Mouse (Mus musculus) kidney, embryonic 16.5 days (tissue): ENCODE results near the gene Cacng1. TPM values are rescaled to one million over a fixed set of nuclear protein-coding genes. Genes with fewer than 3 reads are reported as not detected.
A peak's percentile ranks its signal among the peaks of the same experiment; 100 is the strongest.

Experiments
- ATAC-seq: fragments of 200-750 bp; cut with Nextera tagmentation; 2 replicates; pipeline ENCODE4 v1.8.0; 2017; ENCODE audit warnings: moderate TSS enrichment; ENCODE audit not compliant: low FRiP score, low TSS enrichment
- H3K27ac ChIP-seq: fragments of 300-500 bp; sonication (generic); 2 replicates; pipeline ENCODE4 v1.5.1; 2014; ENCODE audit warnings: low read length
- H3K27me3 ChIP-seq: fragments of 300-500 bp; sonication (generic); 2 replicates; pipeline ENCODE4 v1.6.1; 2014; ENCODE audit warnings: low read length, control low read depth, mixed read lengths; ENCODE audit not compliant: insufficient read depth
- H3K36me3 ChIP-seq: fragments of 300-500 bp; sonication (generic); 2 replicates; pipeline ENCODE4 v1.6.1; 2014; ENCODE audit warnings: low read length, control low read depth, mixed read lengths; ENCODE audit not compliant: insufficient read depth
- H3K4me1 ChIP-seq: fragments of 300-500 bp; sonication (generic); 2 replicates; pipeline ENCODE4 v1.6.1; 2014; ENCODE audit warnings: low read length, control low read depth, mixed read lengths; ENCODE audit not compliant: insufficient read depth
- H3K4me2 ChIP-seq: fragments of 300-500 bp; sonication (generic); replicated peaks from 2 replicates; pipeline ENCODE4 v1.6.1; 2014; ENCODE audit warnings: low read depth, low read length
- H3K4me3 ChIP-seq: fragments of 300-500 bp; sonication (generic); 2 replicates; pipeline ENCODE4 v1.5.1; 2014; ENCODE audit warnings: mild to moderate bottlenecking, low read length
- H3K9ac ChIP-seq: fragments of 300-500 bp; sonication (generic); replicated peaks from 2 replicates; pipeline ENCODE4 v1.6.1; 2014; ENCODE audit warnings: low read length
- H3K9me3 ChIP-seq: fragments of 300-500 bp; sonication (generic); 2 replicates; pipeline ENCODE4 v1.6.1; 2016; ENCODE audit warnings: low read length, control low read depth
- WGBS: fragments of 180-500 bp; shearing (Covaris S2); extraction: QIAGEN DNeasy Blood & Tissue Kit; methylation state at CpG from one replicate; pipeline ENCODE4 v1.1.7; 2014; 5-methylcytosine and 5-hydroxymethylcytosine counted together
- polyA plus RNA-seq: library from polyadenylated mRNA; unstranded; fragments of >200 nt; fragmentation: Nextera tagmentation; extraction: Ambion mirVana; gene quantifications from 2 replicates; pipeline ENCODE4 v1.2.1, GENCODE M21; 2015

Gene Cacng1
- polyA plus RNA-seq, 1 experiment from 2014 or later = 0.95 TPM

GRCm38 (mm10) chr11:107686290-107686689, 30.0 kb downstream of the Cacng1 start:
- Histone ChIP-seq H3K27me3 (no peaks in the 10 kb centered on the region), H3K27ac (no peak overlapping the region), H3K9me3 (no peaks in the 10 kb centered on the region), H3K4me1 (0 out of 2 replicates have a peak, but pooled peaks cover 6% of the 10 kb centered on the region), H3K36me3 (peaks cover 29% of the 10 kb centered on the region), H3K4me2 (no peak overlapping the region), H3K4me3 (no peak overlapping the region), H3K9ac (no peak overlapping the region)
- WGBS = 88% methylated on average over 20 of the region's 20 CpGs
- no peak for ATAC-seq

- Histone ChIP-seq H3K36me3 (peaks cover 30% of the 10 kb centered on the region), H3K27ac (no peak overlapping the region), H3K4me2 (no peak overlapping the region), H3K9ac (no peak overlapping the region), H3K9me3 (no peaks in the 10 kb centered on the region), H3K4me3 (no peak overlapping the region), H3K27me3 (no peaks in the 10 kb centered on the region), H3K4me1 (0 out of 2 replicates have a peak, but pooled peaks cover 6% of the 10 kb centered on the region)
- 83% methylated on average over 19 of the region's 19 CpGs for WGBS
- no peak for ATAC-seq
Measured at GRCm38 (mm10) chr11:107683544-107684465, 32.5 kb downstream of the Cacng1 start.

DNA sequence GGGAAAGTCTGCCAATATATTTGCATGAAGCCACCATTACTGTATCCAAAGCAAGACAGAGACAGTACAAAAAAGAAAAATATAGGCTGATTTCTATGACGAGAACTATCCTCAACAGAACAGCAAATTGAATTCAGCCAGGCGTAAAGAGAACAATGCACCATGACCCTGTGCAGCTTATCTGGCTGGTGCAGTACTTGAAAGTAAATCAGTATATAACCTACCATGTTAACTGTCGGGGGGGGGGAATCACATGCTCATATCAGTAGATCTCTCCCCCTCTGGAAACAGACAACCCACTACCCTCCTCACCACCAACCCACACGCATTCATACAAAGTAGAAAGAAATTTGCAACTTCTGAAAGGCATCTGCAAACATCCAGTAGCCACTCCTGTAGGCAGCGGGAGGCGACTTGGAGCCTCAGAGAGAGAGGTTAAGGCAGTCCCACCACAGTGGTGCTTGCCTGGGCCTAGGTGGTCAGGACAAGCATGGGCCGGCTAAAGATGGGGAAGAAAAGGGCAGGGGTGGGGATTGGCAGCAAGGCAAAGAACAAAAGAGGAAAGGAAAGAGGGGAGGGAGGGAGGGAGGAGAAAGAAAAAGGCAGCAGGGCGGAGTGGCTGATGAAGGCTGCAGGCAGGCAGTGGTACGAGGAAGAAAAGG, 33.5 kb downstream of the Cacng1 start:
- H3K36me3 ChIP-seq = peaks cover 24% of the 10 kb centered on the region
- no peak overlapping the region for H3K9ac ChIP-seq
- no peak overlapping the region for H3K4me3 ChIP-seq
- H3K27ac ChIP-seq = no peak overlapping the region
- no peak overlapping the region for H3K4me2 ChIP-seq
- no peak for ATAC-seq
- H3K9me3 ChIP-seq = no peaks in the 10 kb centered on the region
- no peaks in the 10 kb centered on the region for H3K27me3 ChIP-seq
- 69% methylated on average over 9 of the region's 9 CpGs for WGBS
- 0 out of 2 replicates have a peak, but pooled peaks cover 6% of the 10 kb centered on the region for H3K4me1 ChIP-seq

DNA sequence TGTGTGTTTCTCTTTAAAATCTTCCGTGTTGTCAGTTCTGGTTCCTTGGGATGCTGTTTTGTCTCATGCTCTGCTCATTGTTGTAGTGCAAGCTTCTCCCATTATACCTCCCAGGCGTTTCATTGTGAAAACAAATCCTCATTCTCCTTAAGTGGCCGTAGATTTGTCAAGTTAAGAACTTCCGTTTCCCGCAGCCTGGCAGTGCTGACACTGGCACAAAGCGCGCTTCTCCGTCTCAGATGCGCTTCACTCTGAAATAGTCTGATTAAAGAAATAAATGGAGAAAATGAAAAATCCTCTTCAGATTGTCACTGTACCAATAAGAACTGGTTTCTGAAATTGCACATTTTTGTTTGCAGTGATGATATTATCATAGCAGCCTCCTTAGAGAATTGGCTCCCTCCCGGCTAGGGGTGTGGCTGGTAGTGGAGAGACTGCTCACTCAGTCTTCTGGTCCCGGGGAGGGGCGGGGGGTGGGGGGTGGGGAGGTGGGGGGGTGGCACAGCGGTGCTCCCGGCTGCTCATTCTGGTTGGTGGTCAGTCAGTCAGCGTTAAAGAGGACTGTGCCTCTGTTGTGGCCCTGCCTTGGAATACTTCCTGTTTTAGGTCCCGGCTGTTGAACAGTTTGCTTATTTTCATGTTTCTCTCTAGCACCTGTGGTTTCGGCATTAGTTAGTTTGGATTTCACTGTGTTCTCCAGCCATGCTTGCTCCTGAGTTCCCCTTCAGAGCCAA, 39.9 kb downstream of the Cacng1 start:
- Histone ChIP-seq H3K27me3 (no peaks in the 10 kb centered on the region), H3K4me1 (no peaks in the 10 kb centered on the region), H3K27ac (no peak overlapping the region), H3K9me3 (no peaks in the 10 kb centered on the region), H3K4me3 (no peak overlapping the region), H3K36me3 (peaks cover 42% of the 10 kb centered on the region), H3K4me2 (no peak overlapping the region), H3K9ac (no peak overlapping the region)
- WGBS = 69% methylated on average over 17 of the region's 17 CpGs
- no peak for ATAC-seq

DNA sequence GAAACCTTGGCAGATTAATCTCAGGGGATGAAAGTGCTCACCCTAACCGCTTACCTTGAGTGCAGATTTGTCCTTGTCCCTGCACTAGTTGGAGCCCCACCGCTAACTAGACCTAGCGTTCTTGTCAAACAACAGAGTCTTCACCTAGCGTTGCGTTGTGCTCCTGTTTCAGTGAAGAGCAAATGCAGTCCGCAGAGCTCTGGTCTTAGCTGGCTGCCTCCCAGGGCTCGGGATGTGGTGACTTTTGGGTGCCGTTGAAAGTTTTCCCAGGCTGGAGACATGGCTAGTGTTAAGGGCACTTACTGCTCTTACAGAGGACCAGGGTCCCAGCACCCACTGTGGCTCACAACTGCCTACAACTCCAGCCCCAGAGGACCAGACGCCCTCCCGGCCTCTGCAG, 41.1 kb downstream of the Cacng1 start:
- H3K36me3 ChIP-seq = peaks cover 52% of the 10 kb centered on the region
- WGBS = 90% methylated on average over 10 of the region's 10 CpGs
- no peak for ATAC-seq

DNA sequence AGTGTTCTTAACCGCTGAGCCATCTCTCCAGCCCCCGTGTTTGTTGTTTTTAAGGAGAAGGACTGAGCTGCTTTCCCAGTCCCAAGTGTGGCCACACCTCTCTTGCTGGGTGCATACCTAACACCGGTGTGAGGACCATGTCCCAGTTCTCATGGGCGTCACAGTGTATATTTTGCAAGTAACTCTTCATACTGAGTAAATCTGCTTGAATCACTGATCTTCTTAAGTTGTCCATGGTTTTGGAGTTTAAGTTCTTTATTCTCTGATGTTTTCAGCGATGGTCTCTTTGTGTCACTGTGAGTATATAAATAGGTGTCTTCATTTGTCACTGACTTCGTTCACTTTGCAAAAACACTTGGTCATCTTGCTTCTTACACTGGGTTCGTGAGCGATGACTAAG, 41.7 kb downstream of the Cacng1 start:
- H3K9ac ChIP-seq = no peak overlapping the region
- peaks cover 58% of the 10 kb centered on the region for H3K36me3 ChIP-seq
- H3K27ac ChIP-seq = no peak overlapping the region
- H3K27me3 ChIP-seq = no peaks in the 10 kb centered on the region
- no peaks in the 10 kb centered on the region for H3K4me1 ChIP-seq
- H3K4me2 ChIP-seq = no peak overlapping the region
- no peak for ATAC-seq
- no peaks in the 10 kb centered on the region for H3K9me3 ChIP-seq
- WGBS = 88% methylated on average over 8 of the region's 8 CpGs
- H3K4me3 ChIP-seq = no peak overlapping the region

More for the DNA sequence above, 41.1 kb downstream of the Cacng1 start:
- no peak overlapping the region for H3K9ac ChIP-seq
- no peaks in the 10 kb centered on the region for H3K4me1 ChIP-seq
- no peak overlapping the region for H3K27ac ChIP-seq
- no peaks in the 10 kb centered on the region for H3K27me3 ChIP-seq
- no peak overlapping the region for H3K4me3 ChIP-seq
- no peaks in the 10 kb centered on the region for H3K9me3 ChIP-seq
- H3K4me2 ChIP-seq = no peak overlapping the region

GRCm38 (mm10) chr11:107674006-107674405, 42.3 kb downstream of the Cacng1 start:
- WGBS = 68% methylated on average over 5 of the region's 5 CpGs
- Histone ChIP-seq H3K4me3 (no peak overlapping the region), H3K4me1 (no peaks in the 10 kb centered on the region), H3K36me3 (peaks cover 62% of the 10 kb centered on the region), H3K27me3 (no peaks in the 10 kb centered on the region), H3K9me3 (no peaks in the 10 kb centered on the region), H3K9ac (no peak overlapping the region), H3K4me2 (no peak overlapping the region), H3K27ac (no peak overlapping the region)
- ATAC-seq = no peak

DNA sequence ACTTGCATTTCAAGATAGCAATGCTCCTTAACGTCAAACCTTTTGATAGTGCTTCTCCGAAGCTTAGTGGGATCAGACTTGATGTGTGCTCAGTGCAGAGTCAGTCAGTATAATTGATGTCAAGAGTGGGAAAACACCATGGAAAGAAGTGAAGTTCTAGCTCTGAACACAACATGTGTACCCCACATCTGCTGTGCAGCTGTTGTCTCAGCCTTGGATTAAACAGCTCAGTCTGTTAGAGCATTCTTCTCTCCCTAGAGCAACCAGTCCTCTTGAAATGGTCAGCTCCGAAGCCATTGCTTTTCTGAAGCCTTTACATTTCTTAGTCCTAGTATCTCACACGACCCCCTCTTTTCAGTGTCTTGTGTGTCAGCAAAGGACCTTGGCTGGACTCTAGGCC, 47.3 kb downstream of the Cacng1 start:
- Histone ChIP-seq H3K9me3 (no peaks in the 10 kb centered on the region), H3K4me2 (no peak overlapping the region), H3K9ac (no peak overlapping the region), H3K27me3 (no peaks in the 10 kb centered on the region), H3K4me1 (no peaks in the 10 kb centered on the region), H3K27ac (peak overlapping the region; percentile 10; the same call in 1 of the 2 replicates), H3K4me3 (no peak overlapping the region), H3K36me3 (peaks cover 78% of the 10 kb centered on the region)
- 78% methylated on average over 4 of the region's 4 CpGs for WGBS
- ATAC-seq = no peak

- no peak for ATAC-seq
- no peak overlapping the region for H3K27ac ChIP-seq
- H3K4me3 ChIP-seq = no peak overlapping the region
- H3K9me3 ChIP-seq = no peaks in the 10 kb centered on the region
- H3K4me1 ChIP-seq = no peaks in the 10 kb centered on the region
- no peak overlapping the region for H3K4me2 ChIP-seq
- H3K27me3 ChIP-seq = no peaks in the 10 kb centered on the region
- H3K9ac ChIP-seq = no peak overlapping the region
- peaks cover 79% of the 10 kb centered on the region for H3K36me3 ChIP-seq
- 92% methylated on average over 6 of the region's 6 CpGs for WGBS
Measured at GRCm38 (mm10) chr11:107668223-107668622, 48.1 kb downstream of the Cacng1 start.
